Mouse (Mus musculus): ENCODE measurements around the gene Mfap4.

GRCm38 (mm10) chr11:61497490-61497889, 12.3 kb downstream of the Mfap4 start:
- TF ChIP-seq CTCF (IDR thresholded peaks at IDR 0.05; ENCODE audit: low read depth, low read length): no peak
- TF ChIP-seq POLR2A (IDR thresholded peaks at IDR 0.05; ENCODE audit: borderline replicate concordance, low read depth, low read length): no peak

All from bone marrow macrophage, adult 2 months (primary cell).